Mouse (Mus musculus) CH12.LX (cell line): Measurements from ENCODE around the gene Il1rl2.

Experiments
- GABPA ChIP-seq: IDR thresholded peaks from 2 replicates; pipeline ENCODE4 v1.6.1; 2012; ENCODE audit warnings: low read depth, low read length, improper control_type of control experiment, inconsistent platforms; ENCODE audit not compliant: insufficient replicate concordance
- RAD21 ChIP-seq: IDR thresholded peaks from 2 replicates; pipeline ENCODE4 v1.6.1; 2011; ENCODE audit warnings: low read depth, mild to moderate bottlenecking, low read length, improper control_type of control experiment, moderate library complexity

DNA sequence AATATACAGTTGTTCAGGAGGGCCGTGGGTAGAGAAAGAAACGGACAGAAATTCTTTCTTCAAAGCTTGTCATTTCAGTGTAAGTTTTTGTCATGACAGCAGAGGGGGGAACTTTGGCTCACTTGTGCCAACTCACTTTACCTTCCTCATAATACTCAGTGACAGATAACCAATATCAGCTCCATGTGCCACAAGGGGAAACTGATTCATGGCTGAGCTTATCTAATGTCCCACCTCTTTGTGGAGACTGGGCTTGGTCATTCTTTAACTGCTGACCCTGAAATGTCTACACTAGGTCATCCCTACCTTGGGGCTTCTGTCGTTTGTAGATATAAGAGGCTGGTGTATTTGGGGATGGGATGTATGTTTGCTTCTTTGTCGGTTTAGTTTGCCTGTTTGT is 46.5 kb upstream of the Il1rl2 start:
- no peak for TF ChIP-seq RAD21
- no peak for TF ChIP-seq GABPA
